Mouse (Mus musculus) bone marrow, adult 2 months (tissue): Measurements from ENCODE around the gene Mfsd6l.

Experiments
- CTCF ChIP-seq: fragments of 200-500 bp; IDR thresholded peaks from 2 replicates; pipeline ENCODE4 v1.5.1; 2011; ENCODE audit warnings: low read length, control low read depth; ENCODE audit not compliant: control insufficient read depth, insufficient read depth
- POLR2A ChIP-seq: fragments of 200-500 bp; IDR thresholded peaks from 2 replicates; pipeline ENCODE4 v1.6.1; 2011; ENCODE audit warnings: low read depth, mild to moderate bottlenecking, control low read depth, low read length, borderline replicate concordance; ENCODE audit not compliant: control insufficient read depth

- TF ChIP-seq CTCF (no peak), POLR2A (no peak)
These were observed 24.6 kb downstream of the Mfsd6l start for GRCm38 (mm10) chr11:68580566-68580965.
